Mouse (Mus musculus) bone marrow macrophage, adult 2 months (primary cell): ENCODE results near the gene Smpx.

Experiments used
- CTCF ChIP-seq: IDR thresholded peaks from 2 replicates; pipeline ENCODE4 v1.5.1; 2012; ENCODE audit warnings: low read depth, mild to moderate bottlenecking, low read length, moderate library complexity
- POLR2A ChIP-seq: IDR thresholded peaks from 2 replicates; pipeline ENCODE4 v1.6.1; 2012; ENCODE audit warnings: mild to moderate bottlenecking, low read depth, low read length, borderline replicate concordance

- TF ChIP-seq CTCF, result no peak
- no peak for TF ChIP-seq POLR2A
Measured at GRCm38 (mm10) chrX:157698862-157699261, at the start of gene Smpx.
